Mouse (Mus musculus) embryonic fibroblast, embryonic 13.5 days (primary cell): ENCODE data around the gene Bpgm.

ENCODE experiments used
- CTCF ChIP-seq: IDR thresholded peaks from 2 replicates; pipeline ENCODE4 v1.5.1; 2011; ENCODE audit warnings: mild to moderate bottlenecking, control low read depth, low read length, moderate library complexity, borderline replicate concordance; ENCODE audit not compliant: insufficient read depth
- POLR2A ChIP-seq: IDR thresholded peaks from 2 replicates; pipeline ENCODE4 v1.6.1; 2011; ENCODE audit warnings: low read depth, mild to moderate bottlenecking, control low read depth, low read length, moderate library complexity

- TF ChIP-seq CTCF (no peak), POLR2A (no peak)
Observed at GRCm38 (mm10) chr6:34507581-34507980, 31.6 kb downstream of the Bpgm start.
